In the genomic region with DNA sequence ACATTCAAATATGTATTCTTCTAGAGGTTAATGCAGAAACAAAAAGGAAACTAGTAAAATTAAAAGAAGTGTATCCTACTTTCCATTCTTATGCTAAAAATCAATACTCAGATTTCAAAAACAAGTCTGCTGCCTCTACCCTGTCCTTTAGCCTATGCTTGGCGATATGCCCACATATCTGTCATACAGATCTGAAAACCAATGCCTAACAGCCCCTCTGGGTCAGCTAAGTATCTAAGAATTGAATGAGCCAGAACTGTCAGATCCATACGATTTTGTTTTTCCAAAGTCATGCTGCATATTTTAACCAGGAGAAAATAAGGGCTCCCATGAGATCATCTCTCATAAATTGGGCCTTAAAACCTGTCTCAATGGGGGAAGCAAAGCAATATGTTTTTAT, we compare ENCODE assay signal across 25 mouse cellular contexts.
DNase-seq lines count a peak whose midpoint lies in the region; ATAC-seq and TF ChIP-seq lines count a peak whose summit lies in the region.
"Had no signal": no experiment of that assay in that cellular context is flagged by ENCODE, and none has a peak within 500 bp of the region (broad histone marks: within the 10 kb centered on the region; RNA-seq: fewer than 3 reads in every experiment).

No protein-coding gene starts in this region.

- H3K27me3 ChIP-seq in kidney, embryonic 14.5 days (ENCODE audit: control insufficient read depth, insufficient read depth, low read length), result no peaks in the 10 kb centered on the region
- H3K27me3 ChIP-seq in thymus, adult 2 months (ENCODE audit: control insufficient read depth, insufficient read depth, low read length), result no peaks in the 10 kb centered on the region
- H3K27me3 ChIP-seq: CH12.LX; forebrain, embryonic 13.5 days; heart, embryonic 13.5 days; hindbrain, embryonic 15.5 days; midbrain, embryonic 12.5 days; neural tube, embryonic 13.5 days; Patski had no signal

- H3K9me3 ChIP-seq in kidney, embryonic 14.5 days (ENCODE audit: control insufficient read depth, low read length), result no peaks in the 10 kb centered on the region
- H3K9me3 ChIP-seq: forebrain, embryonic 13.5 days; heart, embryonic 13.5 days; hindbrain, embryonic 15.5 days; midbrain, embryonic 12.5 days; neural tube, embryonic 13.5 days had no signal

- no peaks in the 10 kb centered on the region for H3K36me3 ChIP-seq in kidney, embryonic 14.5 days (ENCODE audit: control insufficient read depth, insufficient read depth, low read length)
- H3K36me3 ChIP-seq in thymus, adult 2 months (ENCODE audit: control insufficient read depth, insufficient read depth, low read length), result no peaks in the 10 kb centered on the region
- H3K36me3 ChIP-seq: heart, embryonic 13.5 days; hindbrain, embryonic 15.5 days; midbrain, embryonic 12.5 days; neural tube, embryonic 13.5 days had no signal

- TF ChIP-seq POLR2A in thymus, adult 2 months (IDR thresholded peaks at IDR 0.05; ENCODE audit: control insufficient read depth, extremely low read depth, insufficient read depth, low read length, poor library complexity), result no peak

- H3K4me3 ChIP-seq in kidney, embryonic 14.5 days (ENCODE audit: low read length), result no peak overlapping the region
- H3K4me3 ChIP-seq in thymus, adult 2 months (ENCODE audit: control insufficient read depth, insufficient read depth, low read length), result no peak overlapping the region
- H3K4me3 ChIP-seq: forebrain, embryonic 13.5 days; heart, embryonic 13.5 days; hindbrain, embryonic 15.5 days; midbrain, embryonic 12.5 days; neural tube, embryonic 13.5 days had no signal

- 51% methylated on average over 2 of the region's 2 CpGs for WGBS in kidney, embryonic 14.5 days
- WGBS in thymus, adult 2 months, result 86% methylated on average over 2 of the region's 2 CpGs

- DNase-seq in kidney, adult 11 months, result no peak
- peak; percentile 3 for DNase-seq in left cerebral cortex, postnatal 4 days
- DNase-seq in left cerebral cortex, postnatal 36 days (ENCODE audit: low spot score in 2 of 2), result no peak
- DNase-seq in 3T3-L1 (ENCODE audit: low read depth, low spot score) (peak; percentile 19), NIH3T3 (ENCODE audit: low read depth) (peak; percentile 62)
- no peak for DNase-seq in thymus, adult 2 months
- DNase-seq: adrenal gland, postnatal 14 days; cerebellum, adult 11-12 months; cerebellum, adult 9-11 months; gastrocnemius, postnatal 10 days; heart, postnatal 10 days; kidney, adult 9 months; liver; lung, adult 2 months; retina, postnatal 1 day; right cerebral cortex, postnatal 14 days had no signal

- H3K27ac ChIP-seq in kidney, embryonic 14.5 days (ENCODE audit: low read depth, low read length), result no peak overlapping the region
- no peak overlapping the region for H3K27ac ChIP-seq in thymus, adult 2 months (ENCODE audit: control insufficient read depth, insufficient read depth, low read length)
- H3K27ac ChIP-seq: forebrain, embryonic 13.5 days; heart, embryonic 13.5 days; hindbrain, embryonic 15.5 days; liver, embryonic 14.5 days; midbrain, embryonic 12.5 days; neural tube, embryonic 13.5 days had no signal

- ATAC-seq in kidney, embryonic 14.5 days (ENCODE audit: low FRiP score, low TSS enrichment), result 0 out of 2 replicates have a peak, but pooled peaks have one; percentile 28
- ATAC-seq: forebrain, embryonic 13.5 days; Patski had no signal

- no peak for TF ChIP-seq CTCF in thymus, adult 2 months (IDR thresholded peaks at IDR 0.05; ENCODE audit: borderline replicate concordance, control insufficient read depth, extremely low read depth, insufficient read depth, low read length, poor library complexity)

- H3K4me1 ChIP-seq in kidney, embryonic 14.5 days (ENCODE audit: control insufficient read depth, insufficient read depth, low read length), result no peaks in the 10 kb centered on the region
- H3K4me1 ChIP-seq in thymus, adult 2 months (replicated peaks; ENCODE audit: control insufficient read depth, insufficient read depth, low read length), result no peaks in the 10 kb centered on the region
- H3K4me1 ChIP-seq: forebrain, embryonic 13.5 days; heart, embryonic 13.5 days; hindbrain, embryonic 15.5 days; midbrain, embryonic 12.5 days had no signal

- H3K9ac ChIP-seq in kidney, embryonic 14.5 days (ENCODE audit: low read depth, low read length), result no peak overlapping the region
- H3K9ac ChIP-seq: forebrain, embryonic 13.5 days; heart, embryonic 13.5 days; hindbrain, embryonic 15.5 days; liver, embryonic 14.5 days; midbrain, embryonic 12.5 days; neural tube, embryonic 13.5 days had no signal

- no peak overlapping the region for H3K4me2 ChIP-seq in kidney, embryonic 14.5 days (replicated peaks; ENCODE audit: low read depth, low read length)
- H3K4me2 ChIP-seq: forebrain, embryonic 13.5 days; heart, embryonic 13.5 days; hindbrain, embryonic 15.5 days; midbrain, embryonic 12.5 days; neural tube, embryonic 13.5 days had no signal

- intact Hi-C loops in left cerebral cortex, postnatal 4 days (cut with DNase I), result no loop called here
- intact Hi-C loops in left cerebral cortex, postnatal 36 days (cut with DNase I), result no loop called here

Comparison
In these comparisons a context has a peak if more than half of its experiments do, and no peak if none do; other contexts are left out.
1. DNase-seq: peak in left cerebral cortex, postnatal 4 days (single experiment), 3T3-L1 (single experiment) and NIH3T3 (single experiment); none in kidney, adult 11 months (single experiment), left cerebral cortex, postnatal 36 days (0 of 2) and thymus, adult 2 months (single experiment).